Mouse (Mus musculus): ENCODE measurements around the gene Rab11fip4. TPM values are rescaled to one million over a fixed set of nuclear protein-coding genes. Genes with fewer than 3 reads are reported as not detected.

The Rab11fip4 gene
- polyA plus RNA-seq, 1 experiment = not detected

GRCm38 (mm10) chr11:79676483-79676967, 85.5 kb downstream of the Rab11fip4 start:
- no peaks in the 10 kb centered on the region for H3K36me3 ChIP-seq (ENCODE audit: control insufficient read depth)
- TF ChIP-seq GATA1 (IDR thresholded peaks at IDR 0.05; ENCODE audit: low read length) (no peak), TAL1 (IDR thresholded peaks at IDR 0.05; ENCODE audit: low read length) (no peak)
- H3K27me3 ChIP-seq (ENCODE audit: control insufficient read depth) = no peaks in the 10 kb centered on the region
- H3K4me3 ChIP-seq (replicated peaks) = no peak overlapping the region
- H3K4me1 ChIP-seq (ENCODE audit: control insufficient read depth) = no peaks in the 10 kb centered on the region
- H3K9me3 ChIP-seq (ENCODE audit: control insufficient read depth, low read length) = no peaks in the 10 kb centered on the region

- Histone ChIP-seq H3K9me3 (ENCODE audit: control insufficient read depth, low read length) (no peaks in the 10 kb centered on the region), H3K27me3 (ENCODE audit: control insufficient read depth) (no peaks in the 10 kb centered on the region), H3K36me3 (ENCODE audit: control insufficient read depth) (no peaks in the 10 kb centered on the region), H3K4me3 (replicated peaks) (no peak overlapping the region), H3K4me1 (ENCODE audit: control insufficient read depth) (no peaks in the 10 kb centered on the region)
- no peak for TF ChIP-seq GATA1 (IDR thresholded peaks at IDR 0.05; ENCODE audit: low read length)
- TF ChIP-seq TAL1 (IDR thresholded peaks at IDR 0.05; ENCODE audit: low read length) = no peak
Observed at GRCm38 (mm10) chr11:79677402-79677801, 86.4 kb downstream of the Rab11fip4 start.

- Histone ChIP-seq H3K4me1 (ENCODE audit: control insufficient read depth) (no peaks in the 10 kb centered on the region), H3K27me3 (ENCODE audit: control insufficient read depth) (no peaks in the 10 kb centered on the region), H3K9me3 (ENCODE audit: control insufficient read depth, low read length) (no peaks in the 10 kb centered on the region), H3K36me3 (ENCODE audit: control insufficient read depth) (no peaks in the 10 kb centered on the region), H3K4me3 (replicated peaks) (no peak overlapping the region)
- TF ChIP-seq TAL1 (IDR thresholded peaks at IDR 0.05; ENCODE audit: low read length) (no peak), GATA1 (IDR thresholded peaks at IDR 0.05; ENCODE audit: low read length) (no peak)
Observed at GRCm38 (mm10) chr11:79678363-79679153, 87.5 kb downstream of the Rab11fip4 start.

GRCm38 (mm10) chr11:79679929-79680328, 88.9 kb downstream of the Rab11fip4 start:
- no peaks in the 10 kb centered on the region for H3K4me1 ChIP-seq (ENCODE audit: control insufficient read depth)
- no peaks in the 10 kb centered on the region for H3K27me3 ChIP-seq (ENCODE audit: control insufficient read depth)
- TF ChIP-seq TAL1 (IDR thresholded peaks at IDR 0.05; ENCODE audit: low read length) = no peak
- TF ChIP-seq GATA1 (IDR thresholded peaks at IDR 0.05; ENCODE audit: low read length) = no peak
- no peaks in the 10 kb centered on the region for H3K9me3 ChIP-seq (ENCODE audit: control insufficient read depth, low read length)
- no peak overlapping the region for H3K4me3 ChIP-seq (replicated peaks)
- no peaks in the 10 kb centered on the region for H3K36me3 ChIP-seq (ENCODE audit: control insufficient read depth)

GRCm38 (mm10) chr11:79680559-79680958, 89.5 kb downstream of the Rab11fip4 start:
- no peaks in the 10 kb centered on the region for H3K36me3 ChIP-seq (ENCODE audit: control insufficient read depth)
- TF ChIP-seq GATA1 (IDR thresholded peaks at IDR 0.05; ENCODE audit: low read length) (no peak), TAL1 (IDR thresholded peaks at IDR 0.05; ENCODE audit: low read length) (no peak)
- no peak overlapping the region for H3K4me3 ChIP-seq (replicated peaks)
- no peaks in the 10 kb centered on the region for H3K9me3 ChIP-seq (ENCODE audit: control insufficient read depth, low read length)
- no peaks in the 10 kb centered on the region for H3K27me3 ChIP-seq (ENCODE audit: control insufficient read depth)
- H3K4me1 ChIP-seq (ENCODE audit: control insufficient read depth) = no peaks in the 10 kb centered on the region

GRCm38 (mm10) chr11:79681182-79681581, 90.2 kb downstream of the Rab11fip4 start:
- no peak overlapping the region for H3K4me3 ChIP-seq (replicated peaks)
- no peaks in the 10 kb centered on the region for H3K36me3 ChIP-seq (ENCODE audit: control insufficient read depth)
- no peaks in the 10 kb centered on the region for H3K9me3 ChIP-seq (ENCODE audit: control insufficient read depth, low read length)
- H3K27me3 ChIP-seq (ENCODE audit: control insufficient read depth) = no peaks in the 10 kb centered on the region
- no peaks in the 10 kb centered on the region for H3K4me1 ChIP-seq (ENCODE audit: control insufficient read depth)
- no peak for TF ChIP-seq TAL1 (IDR thresholded peaks at IDR 0.05; ENCODE audit: low read length)
- TF ChIP-seq GATA1 (IDR thresholded peaks at IDR 0.05; ENCODE audit: low read length) = no peak

GRCm38 (mm10) chr11:79681798-79682197, 90.8 kb downstream of the Rab11fip4 start:
- H3K9me3 ChIP-seq (ENCODE audit: control insufficient read depth, low read length) = no peaks in the 10 kb centered on the region
- H3K4me1 ChIP-seq (ENCODE audit: control insufficient read depth) = no peaks in the 10 kb centered on the region
- no peaks in the 10 kb centered on the region for H3K36me3 ChIP-seq (ENCODE audit: control insufficient read depth)
- no peak overlapping the region for H3K4me3 ChIP-seq (replicated peaks)
- no peaks in the 10 kb centered on the region for H3K27me3 ChIP-seq (ENCODE audit: control insufficient read depth)
- TF ChIP-seq TAL1 (IDR thresholded peaks at IDR 0.05; ENCODE audit: low read length) (no peak), GATA1 (IDR thresholded peaks at IDR 0.05; ENCODE audit: low read length) (no peak)

GRCm38 (mm10) chr11:79685109-79685508, 94.1 kb downstream of the Rab11fip4 start:
- H3K4me1 ChIP-seq (ENCODE audit: control insufficient read depth) = no peaks in the 10 kb centered on the region
- no peak overlapping the region for H3K4me3 ChIP-seq (replicated peaks)
- H3K27me3 ChIP-seq (ENCODE audit: control insufficient read depth) = no peaks in the 10 kb centered on the region
- no peak for TF ChIP-seq GATA1 (IDR thresholded peaks at IDR 0.05; ENCODE audit: low read length)
- no peaks in the 10 kb centered on the region for H3K9me3 ChIP-seq (ENCODE audit: control insufficient read depth, low read length)
- H3K36me3 ChIP-seq (ENCODE audit: control insufficient read depth) = no peaks in the 10 kb centered on the region

GRCm38 (mm10) chr11:79686501-79687121, 95.6 kb downstream of the Rab11fip4 start:
- TF ChIP-seq TAL1 (IDR thresholded peaks at IDR 0.05; ENCODE audit: low read length) (no peak), GATA1 (IDR thresholded peaks at IDR 0.05; ENCODE audit: low read length) (no peak)
- H3K36me3 ChIP-seq (ENCODE audit: control insufficient read depth) = no peaks in the 10 kb centered on the region
- H3K4me1 ChIP-seq (ENCODE audit: control insufficient read depth) = no peaks in the 10 kb centered on the region
- no peaks in the 10 kb centered on the region for H3K9me3 ChIP-seq (ENCODE audit: control insufficient read depth, low read length)
- H3K27me3 ChIP-seq (ENCODE audit: control insufficient read depth) = no peaks in the 10 kb centered on the region
- H3K4me3 ChIP-seq (replicated peaks) = no peak overlapping the region
